Mouse (Mus musculus): Measurements from ENCODE around the gene E2f4.

The E2f4 gene

GRCm38 (mm10) chr8:105345061-105345975, 47.9 kb downstream of the E2f4 start:
- in situ Hi-C loops (cut with MboI; ENCODE audit: low sequenced_read_pairs) = no loop called here

- in situ Hi-C loops (cut with MboI; ENCODE audit: low sequenced_read_pairs) = no loop called here
These were observed 49.4 kb downstream of the E2f4 start for GRCm38 (mm10) chr8:105346611-105347427.

- in situ Hi-C loops (cut with MboI; ENCODE audit: low sequenced_read_pairs) = no loop called here
These were observed 50.2 kb downstream of the E2f4 start, which contains the start of gene Fhod1 for GRCm38 (mm10) chr8:105347428-105348221. Gene Fhod1 (minus strand): TSS chr8:105347953.

GRCm38 (mm10) chr8:105348450-105349095, 51.1 kb downstream of the E2f4 start, which contains the start of gene Slc9a5:
Gene Slc9a5 (plus strand): TSS chr8:105348843.
- in situ Hi-C loops (cut with MboI; ENCODE audit: low sequenced_read_pairs) = no loop called here

GRCm38 (mm10) chr8:105349096-105349771, 51.8 kb downstream of the E2f4 start:
- in situ Hi-C loops (cut with MboI; ENCODE audit: low sequenced_read_pairs) = no loop called here

- in situ Hi-C loops (cut with MboI; ENCODE audit: low sequenced_read_pairs) = no loop called here
These were observed 52.7 kb downstream of the E2f4 start for GRCm38 (mm10) chr8:105350186-105350585.

- in situ Hi-C loops (cut with MboI; ENCODE audit: low sequenced_read_pairs) = no loop called here
These were observed 56.2 kb downstream of the E2f4 start for GRCm38 (mm10) chr8:105353583-105354135.

- in situ Hi-C loops (cut with MboI; ENCODE audit: low sequenced_read_pairs) = no loop called here
These were observed 57.1 kb downstream of the E2f4 start for GRCm38 (mm10) chr8:105354549-105354948.
